Mouse (Mus musculus) liver, embryonic 13.5 days (tissue): ENCODE results near the gene Tmem260. TPM values are rescaled to one million over a fixed set of nuclear protein-coding genes. Genes with fewer than 3 reads are reported as not detected.
"Not testable (repeated sequence)": the region's sequence is repeated elsewhere in the genome, so short reads cannot be mapped to it uniquely, and the experiment has no call there.

Source experiments
- ATAC-seq: fragments of 200-750 bp; cut with Nextera tagmentation; 2 replicates; pipeline ENCODE4 v1.8.0; 2017; ENCODE audit warnings: low read depth, mild to moderate bottlenecking, moderate number of reproducible peaks, moderate library complexity
- DNase-seq: peaks from one replicate; pipeline ENCODE4 v3.0.0; 2022
- H3K27ac ChIP-seq: fragments of 300-500 bp; sonication (generic); 2 replicates; pipeline ENCODE4 v1.5.1; 2015; ENCODE audit warnings: moderate library complexity, mild to moderate bottlenecking, inconsistent platforms
- H3K27me3 ChIP-seq: fragments of 300-500 bp; sonication (generic); 2 replicates; pipeline ENCODE4 v1.6.1; 2015; ENCODE audit warnings: mild to moderate bottlenecking, inconsistent platforms
- H3K36me3 ChIP-seq: fragments of 300-500 bp; sonication (generic); 2 replicates; pipeline ENCODE4 v1.6.1; 2015; ENCODE audit warnings: mild to moderate bottlenecking, inconsistent platforms
- H3K4me1 ChIP-seq: fragments of 300-500 bp; sonication (generic); replicated peaks from 2 replicates; pipeline ENCODE4 v1.6.1; 2015; ENCODE audit warnings: inconsistent platforms
- H3K4me2 ChIP-seq: fragments of 300-500 bp; sonication (generic); 2 replicates; pipeline ENCODE4 v1.6.1; 2015; ENCODE audit warnings: inconsistent platforms, mild to moderate bottlenecking, moderate library complexity
- H3K4me3 ChIP-seq: fragments of 300-500 bp; sonication (generic); replicated peaks from 2 replicates; pipeline ENCODE4 v1.5.1; 2015; ENCODE audit warnings: mild to moderate bottlenecking, inconsistent platforms
- H3K9ac ChIP-seq: fragments of 300-500 bp; sonication (generic); 2 replicates; pipeline ENCODE4 v1.6.1; 2015; ENCODE audit warnings: mild to moderate bottlenecking, inconsistent platforms
- H3K9me3 ChIP-seq: fragments of 300-500 bp; sonication (generic); replicated peaks from 2 replicates; pipeline ENCODE4 v1.6.1; 2016; ENCODE audit warnings: inconsistent platforms
- WGBS: fragments of 180-500 bp; shearing (Covaris S2); methylation state at CpG from one replicate; pipeline ENCODE4 v1.1.7; 2015; ENCODE audit not compliant: insufficient replicate concordance; 5-methylcytosine and 5-hydroxymethylcytosine counted together
- polyA plus RNA-seq: library from polyadenylated mRNA; unstranded; fragments of >200 nt; fragmentation: Nextera tagmentation; extraction: Ambion mirVana; gene quantifications from 2 replicates; pipeline ENCODE4 v1.2.1, GENCODE M21; 2015

The Tmem260 gene
- polyA plus RNA-seq, 1 experiment from 2014 or later: 6.3 TPM

- DNase-seq: no peak
- Histone ChIP-seq H3K4me3 (no peak overlapping the region), H3K9ac (no peak overlapping the region), H3K27ac (no peak overlapping the region), H3K27me3 (no peaks in the 10 kb centered on the region), H3K4me2 (no peak overlapping the region), H3K9me3 (no peaks in the 10 kb centered on the region), H3K36me3 (peaks cover 6% of the 10 kb centered on the region; the same call in 1 of the 2 replicates), H3K4me1 (0 out of 2 replicates have a peak, but pooled peaks cover under 1% of the 10 kb centered on the region)
- ATAC-seq: no peak
- WGBS: 57% methylated on average over 5 of the region's 5 CpGs
Observed at GRCm38 (mm10) chr14:48453411-48453810, 7.5 kb downstream of the Tmem260 start.

DNA sequence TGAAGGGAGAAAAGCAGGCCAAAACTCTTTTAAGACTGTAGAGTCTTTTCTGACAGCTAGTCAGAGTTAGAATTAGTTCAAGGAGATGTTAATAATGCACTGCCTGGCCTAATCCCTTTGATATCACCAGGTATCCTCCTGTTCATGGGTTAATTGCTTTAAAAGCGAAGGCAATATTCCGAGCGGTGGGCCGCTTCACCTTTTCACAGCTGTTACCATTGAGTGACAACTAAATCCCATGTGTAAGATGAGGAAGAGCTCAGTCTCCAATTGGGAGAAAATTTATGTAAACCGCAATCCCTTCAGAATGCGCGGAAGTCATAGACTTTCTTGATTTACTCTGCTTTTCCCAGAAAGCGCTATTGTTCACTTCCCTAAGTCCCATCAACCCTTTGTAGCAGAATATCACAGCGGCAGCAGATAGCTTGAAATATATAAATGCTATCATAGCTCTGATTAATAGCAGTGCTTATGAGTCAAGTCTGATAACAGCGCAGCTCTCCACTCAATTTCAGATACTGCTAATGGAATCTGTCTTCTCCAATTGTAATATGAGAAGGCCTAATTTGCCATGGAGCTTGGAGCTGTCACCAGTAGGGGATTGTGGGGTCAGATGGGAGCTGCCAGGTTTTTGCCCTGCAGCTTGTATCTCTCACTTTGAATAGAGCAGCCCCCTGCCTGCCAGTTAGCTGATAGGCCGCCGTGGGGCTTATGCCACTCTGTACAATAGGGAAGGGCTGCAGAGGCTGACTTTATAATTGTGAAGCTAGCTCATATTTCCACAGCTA is 10.6 kb downstream of the Tmem260 start:
- no peak overlapping the region for H3K4me3 ChIP-seq
- WGBS: 86% methylated on average over 12 of the region's 12 CpGs
- no peak overlapping the region for H3K4me2 ChIP-seq
- DNase-seq (no peak), ATAC-seq (no peak)
- no peaks in the 10 kb centered on the region for H3K9me3 ChIP-seq
- H3K9ac ChIP-seq: no peak overlapping the region
- no peaks in the 10 kb centered on the region for H3K27me3 ChIP-seq
- H3K36me3 ChIP-seq: peaks cover 10% of the 10 kb centered on the region; the same call in 1 of the 2 replicates
- 0 out of 2 replicates have a peak, but pooled peaks cover 3% of the 10 kb centered on the region for H3K4me1 ChIP-seq
- H3K27ac ChIP-seq: no peak overlapping the region

DNA sequence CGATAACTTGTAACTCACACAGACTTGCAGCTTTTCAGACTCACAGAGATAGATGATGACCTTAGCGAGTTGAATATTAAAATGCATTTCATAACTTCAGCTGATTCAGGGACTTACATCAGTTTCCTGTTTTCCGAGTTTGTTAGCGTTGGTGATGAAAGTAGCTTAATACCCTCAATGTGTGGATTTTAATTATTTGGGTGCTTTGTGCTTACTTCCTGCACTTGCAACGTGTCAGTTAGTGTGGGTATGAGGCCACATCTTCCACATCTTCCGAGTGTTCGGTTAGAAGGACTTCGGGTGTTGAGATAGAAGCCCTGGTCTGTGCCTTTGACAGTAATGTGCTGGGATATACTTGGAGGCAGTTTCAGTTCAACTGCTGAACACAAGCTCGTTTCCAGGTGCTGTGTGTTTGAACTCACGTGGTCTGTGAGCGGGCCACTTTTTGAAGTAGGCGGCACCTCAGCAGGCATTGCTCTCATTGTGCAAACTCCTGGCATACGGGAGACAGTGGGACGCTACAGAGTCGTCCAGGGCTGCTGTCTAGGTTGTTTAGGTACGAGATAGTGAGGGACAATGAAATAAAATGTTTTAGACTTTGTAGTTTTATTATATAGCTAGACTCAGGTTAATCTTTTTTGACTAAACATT is 11.5 kb downstream of the Tmem260 start:
- no peak overlapping the region for H3K4me3 ChIP-seq
- 0 out of 2 replicates have a peak, but pooled peaks cover 3% of the 10 kb centered on the region for H3K4me1 ChIP-seq
- WGBS: 78% methylated on average over 16 of the region's 16 CpGs
- H3K9ac ChIP-seq: no peak overlapping the region
- no peak overlapping the region for H3K4me2 ChIP-seq
- H3K27me3 ChIP-seq: no peaks in the 10 kb centered on the region
- no peak overlapping the region for H3K27ac ChIP-seq
- ATAC-seq: no peak
- peaks cover 4% of the 10 kb centered on the region; the same call in 1 of the 2 replicates for H3K36me3 ChIP-seq
- no peaks in the 10 kb centered on the region for H3K9me3 ChIP-seq
- no peak for DNase-seq

- H3K9ac ChIP-seq: no peak overlapping the region
- ATAC-seq (no peak), DNase-seq (no peak)
- H3K4me3 ChIP-seq: no peak overlapping the region
- no peaks in the 10 kb centered on the region for H3K27me3 ChIP-seq
- peaks cover 4% of the 10 kb centered on the region; the same call in 1 of the 2 replicates for H3K36me3 ChIP-seq
- WGBS: 49% methylated on average over 9 of the region's 9 CpGs
- no peak overlapping the region for H3K4me2 ChIP-seq
- H3K9me3 ChIP-seq: no peaks in the 10 kb centered on the region
- H3K27ac ChIP-seq: no peak overlapping the region
- H3K4me1 ChIP-seq: 0 out of 2 replicates have a peak, but pooled peaks cover 3% of the 10 kb centered on the region
Observed at GRCm38 (mm10) chr14:48458901-48459300, 13.0 kb downstream of the Tmem260 start.

DNA sequence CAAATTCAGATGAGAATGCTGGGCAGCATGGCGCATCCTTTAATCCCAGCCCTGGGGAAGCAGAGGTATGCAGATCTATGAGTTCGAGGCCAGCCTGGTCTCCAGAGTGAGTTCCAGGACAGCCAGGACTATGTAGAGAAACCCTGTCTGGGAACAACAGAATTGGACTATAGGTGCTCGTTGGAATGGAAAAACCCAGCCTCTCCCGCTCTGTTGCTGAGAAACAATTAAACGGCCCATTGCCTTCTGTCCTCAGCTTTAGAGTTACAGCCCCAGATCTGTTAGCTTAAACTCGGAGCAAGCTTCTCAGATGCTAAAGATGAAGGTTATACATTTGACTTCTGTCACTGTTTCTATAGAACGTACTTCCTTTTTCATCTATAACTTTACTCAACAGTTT is 22.4 kb downstream of the Tmem260 start:
- no peaks in the 10 kb centered on the region for H3K9me3 ChIP-seq
- peaks cover 7% of the 10 kb centered on the region for H3K4me1 ChIP-seq
- H3K36me3 ChIP-seq: no peaks in the 10 kb centered on the region
- DNase-seq: no peak
- H3K27me3 ChIP-seq: no peaks in the 10 kb centered on the region
- no peak overlapping the region for H3K9ac ChIP-seq
- H3K4me2 ChIP-seq: no peak overlapping the region
- no peak for ATAC-seq
- no peak overlapping the region for H3K27ac ChIP-seq
- H3K4me3 ChIP-seq: no peak overlapping the region
- 80% methylated on average over 7 of the region's 7 CpGs for WGBS

DNA sequence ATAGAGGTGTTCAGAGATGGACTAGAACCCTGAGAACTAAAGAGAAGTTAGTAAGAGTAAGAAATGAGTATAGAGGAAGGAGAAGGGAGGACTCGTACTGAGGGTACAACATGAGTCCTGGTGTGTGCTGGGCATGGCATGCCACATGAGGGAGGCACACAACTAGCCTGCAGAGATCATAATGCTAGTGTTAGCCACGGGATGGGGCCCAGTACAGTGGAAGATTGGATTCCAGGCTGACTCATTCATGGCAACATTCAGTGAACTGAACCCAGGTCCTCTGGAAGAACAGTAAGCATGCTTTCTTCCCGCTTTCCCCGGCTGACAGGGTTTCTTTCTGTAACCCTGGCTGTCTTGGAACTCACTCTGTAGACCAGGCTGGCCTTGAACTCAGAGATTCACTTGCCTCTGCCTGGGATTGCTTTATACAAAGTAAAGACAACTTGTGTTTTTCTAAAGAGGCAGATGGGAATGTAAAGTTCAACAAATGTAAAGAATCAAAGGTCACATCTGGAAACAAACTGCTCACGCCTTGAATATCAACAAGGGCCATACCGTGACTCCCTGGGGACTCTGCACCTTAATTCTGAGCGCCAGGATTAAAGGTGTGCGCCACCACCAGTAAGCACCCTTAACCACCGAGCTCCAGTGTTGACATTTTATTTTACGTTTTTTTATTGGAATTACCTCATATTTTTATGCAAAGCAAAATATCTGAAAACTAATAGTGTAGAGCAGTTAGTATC is 25.0 kb downstream of the Tmem260 start:
- 73% methylated on average over 10 of the region's 10 CpGs for WGBS
- Histone ChIP-seq H3K9ac (no peak overlapping the region), H3K4me2 (no peak overlapping the region), H3K27me3 (no peaks in the 10 kb centered on the region), H3K4me1 (peaks cover 7% of the 10 kb centered on the region), H3K27ac (no peak overlapping the region), H3K4me3 (no peak overlapping the region), H3K36me3 (0 out of 2 replicates have a peak, but pooled peaks cover 4% of the 10 kb centered on the region), H3K9me3 (no peaks in the 10 kb centered on the region)
- DNase-seq (no peak), ATAC-seq (no peak)

DNA sequence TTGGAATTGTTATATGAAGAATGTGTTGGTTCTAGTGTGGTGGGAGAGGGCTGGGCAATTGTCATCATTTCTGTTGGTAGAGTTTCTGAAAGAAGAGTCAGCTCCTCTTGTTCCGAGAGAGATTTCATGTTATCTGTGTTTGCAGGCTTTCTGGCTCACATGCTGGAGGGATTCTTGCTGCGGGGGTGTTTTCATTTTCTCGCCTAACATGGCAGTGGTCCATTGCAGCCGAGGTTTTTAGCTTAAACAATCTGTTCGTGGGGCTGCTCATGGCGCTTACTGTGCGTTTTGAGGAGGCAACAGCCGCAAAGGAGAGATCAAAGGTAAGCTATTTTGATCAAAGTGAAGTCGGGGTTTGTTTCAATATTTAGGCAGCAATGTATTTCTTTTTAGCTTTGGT is 26.3 kb downstream of the Tmem260 start:
- Histone ChIP-seq H3K4me3 (no peak overlapping the region), H3K4me2 (no peak overlapping the region), H3K9ac (no peak overlapping the region), H3K27ac (no peak overlapping the region), H3K36me3 (0 out of 2 replicates have a peak, but pooled peaks cover 4% of the 10 kb centered on the region), H3K4me1 (peaks cover 16% of the 10 kb centered on the region), H3K9me3 (no peaks in the 10 kb centered on the region), H3K27me3 (no peaks in the 10 kb centered on the region)
- DNase-seq (no peak), ATAC-seq (no peak)
- whole genome bisulfite sequencing: 49% methylated on average over 9 of the region's 9 CpGs

DNA sequence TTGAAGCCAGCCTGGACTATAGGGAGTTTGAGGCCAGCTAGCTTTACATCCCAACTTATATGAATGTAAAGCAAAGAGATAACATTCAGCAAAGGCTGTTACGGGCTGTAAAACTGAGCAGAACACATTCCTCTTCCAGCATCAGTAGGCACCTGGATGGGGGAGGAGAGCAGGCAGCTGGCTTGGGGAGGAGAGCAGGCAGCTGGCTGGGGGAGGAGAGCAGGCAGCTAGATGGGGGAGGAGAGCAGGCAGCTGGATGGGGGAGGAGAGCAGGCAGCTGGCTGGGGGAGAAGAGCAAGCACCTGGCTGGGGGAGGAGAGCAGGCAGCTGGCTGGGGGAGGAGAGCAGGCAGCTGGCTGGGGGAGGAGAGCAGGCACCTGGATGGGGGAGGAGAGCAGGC is 29.4 kb downstream of the Tmem260 start:
- no peak for ATAC-seq
- WGBS: 73% methylated on average over 1 of the region's 1 CpGs
- DNase-seq: no peak

GRCm38 (mm10) chr14:48475834-48476233 is 29.9 kb downstream of the Tmem260 start:
- H3K9ac ChIP-seq, H3K4me3 ChIP-seq, DNase-seq, H3K9me3 ChIP-seq, H3K27me3 ChIP-seq, H3K27ac ChIP-seq, ATAC-seq, H3K4me2 ChIP-seq: not testable (repeated sequence)
- peaks cover 16% of the 10 kb centered on the region for H3K4me1 ChIP-seq
- H3K36me3 ChIP-seq: peaks cover 19% of the 10 kb centered on the region
- WGBS: 64% methylated on average over 3 of the region's 3 CpGs

More for the DNA sequence above, 29.4 kb downstream of the Tmem260 start:
- Histone ChIP-seq H3K4me2 (no peak overlapping the region), H3K4me3 (no peak overlapping the region), H3K9me3 (no peaks in the 10 kb centered on the region), H3K27ac (0 out of 2 replicates have a peak overlapping the region, but pooled peaks have one; percentile 24), H3K9ac (no peak overlapping the region), H3K27me3 (no peaks in the 10 kb centered on the region), H3K36me3 (peaks cover 19% of the 10 kb centered on the region), H3K4me1 (peaks cover 16% of the 10 kb centered on the region)

DNA sequence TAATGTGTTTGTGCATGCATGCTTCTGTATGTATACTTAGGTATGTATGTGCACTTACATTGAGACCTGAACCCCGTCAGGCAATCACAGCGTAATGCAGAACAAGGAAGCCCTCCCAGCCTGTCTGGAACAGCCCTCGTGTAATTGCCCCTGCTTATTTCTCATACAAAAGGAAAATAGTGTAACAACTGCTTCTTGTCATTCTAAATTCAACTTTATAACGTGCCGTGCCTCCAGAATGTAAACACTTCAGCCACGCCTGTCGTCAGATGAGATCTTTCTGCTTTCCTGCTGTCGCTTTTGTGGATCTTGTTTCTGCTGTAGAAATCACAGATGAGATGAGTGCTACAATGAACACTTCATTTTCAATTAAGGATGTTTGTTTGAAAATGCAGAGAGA is 30.4 kb downstream of the Tmem260 start:
- DNase-seq: no peak
- no peaks in the 10 kb centered on the region for H3K27me3 ChIP-seq
- H3K27ac ChIP-seq: no peak overlapping the region
- H3K4me2 ChIP-seq: no peak overlapping the region
- ATAC-seq: no peak
- no peaks in the 10 kb centered on the region for H3K9me3 ChIP-seq
- 77% methylated on average over 8 of the region's 8 CpGs for WGBS
- peaks cover 19% of the 10 kb centered on the region for H3K36me3 ChIP-seq
- H3K4me3 ChIP-seq: no peak overlapping the region
- peaks cover 16% of the 10 kb centered on the region for H3K4me1 ChIP-seq
- no peak overlapping the region for H3K9ac ChIP-seq

DNA sequence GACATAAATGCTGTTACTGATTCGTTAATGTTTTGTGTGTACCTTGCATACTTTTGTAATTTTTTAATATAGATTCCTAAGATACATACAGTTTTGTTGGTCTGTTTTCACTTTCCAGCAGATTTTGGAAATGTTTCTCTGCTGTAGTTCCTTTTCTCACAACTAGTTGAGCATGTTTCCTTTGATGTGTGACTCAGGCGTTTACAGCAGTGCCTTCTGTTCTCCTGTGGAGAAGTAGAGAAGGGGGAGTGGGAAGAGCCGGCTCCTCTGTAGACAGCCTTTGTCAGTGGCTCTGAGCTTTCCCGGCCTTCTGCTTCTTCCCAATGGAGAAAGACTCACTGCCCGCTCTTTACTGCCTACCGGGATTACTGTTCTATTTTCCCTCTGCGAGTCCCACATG is 35.7 kb downstream of the Tmem260 start:
- WGBS: 62% methylated on average over 7 of the region's 7 CpGs
- Histone ChIP-seq H3K27ac (no peak overlapping the region), H3K9me3 (no peaks in the 10 kb centered on the region), H3K27me3 (no peaks in the 10 kb centered on the region), H3K4me1 (peaks cover 3% of the 10 kb centered on the region; the same call in 1 of the 2 replicates), H3K36me3 (peaks cover 21% of the 10 kb centered on the region), H3K4me3 (no peak overlapping the region), H3K4me2 (no peak overlapping the region), H3K9ac (no peak overlapping the region)
- ATAC-seq: no peak
- DNase-seq: no peak
